Mouse (Mus musculus): ENCODE results near the gene Vmn1r103.
"Not testable (repeated sequence)": the region's sequence is repeated elsewhere in the genome, so short reads cannot be mapped to it uniquely, and the experiment has no call there.

Vmn1r103 gene

DNA sequence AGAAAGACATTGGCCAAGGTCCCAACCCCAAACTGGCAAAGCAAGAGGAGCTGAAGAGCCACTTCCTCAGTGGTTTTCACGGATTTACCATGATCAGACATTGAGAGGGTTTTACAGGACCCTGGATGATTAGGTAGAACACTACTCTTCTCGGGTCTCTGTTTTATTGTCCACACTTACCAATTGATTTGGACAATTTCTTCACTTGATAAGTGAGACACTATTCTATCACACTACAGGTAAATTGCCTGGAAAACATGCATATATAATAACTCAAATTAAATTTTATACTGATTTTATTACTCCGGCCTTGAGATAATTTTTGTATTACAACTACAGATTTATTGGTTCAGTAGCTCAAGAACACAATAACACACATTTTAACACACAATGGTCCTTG is at the start of gene Vmn1r103:
Gene Vmn1r103 (minus strand): TSS at position 101 of the 400 bp plus-strand sequence.
- in situ Hi-C loops (cut with MboI, MseI): not testable (repeated sequence)

- in situ Hi-C loops (cut with MboI, MseI): not testable (repeated sequence)
Measured at GRCm38 (mm10) chr7:20545657-20546056, 35.3 kb upstream of the Vmn1r103 start, which contains the start of gene Gm5726. Gm5726 (minus strand) TSS chr7:20545757.

GRCm38 (mm10) chr7:20533537-20533936 is 23.2 kb upstream of the Vmn1r103 start, which contains the start of gene Vmn1r104:
Vmn1r104 (plus strand) TSS chr7:20533837.
- in situ Hi-C loops (cut with MboI, MseI): not testable (repeated sequence)

GRCm38 (mm10) chr7:20474825-20475224 is 35.5 kb downstream of the Vmn1r103 start, which contains the start of gene Gm10670:
Gm10670 (minus strand) TSS chr7:20474925.
- in situ Hi-C loops (cut with MboI, MseI): not testable (repeated sequence)
